Comparison of ENCODE assay signal across 18 mouse cellular contexts in genomic region chr8:123416944-123417555, GRCm38 (mm10). TPM values are rescaled to one million over a fixed set of nuclear protein-coding genes. Genes with fewer than 3 reads are reported as not detected.
DNase-seq lines count a peak whose midpoint lies in the region; ATAC-seq and TF ChIP-seq lines count a peak whose summit lies in the region.
"Had no signal": no experiment of that assay in that cellular context is flagged by ENCODE, and none has a peak within 500 bp of the region (broad histone marks: within the 10 kb centered on the region; RNA-seq: fewer than 3 reads in every experiment).

No protein-coding gene starts in this region.

- peak overlapping the region; percentile 34 for H3K4me2 ChIP-seq in liver, embryonic 13.5 days
- H3K4me2 ChIP-seq in midbrain, embryonic 16.5 days (ENCODE audit: low read length), result peak overlapping the region; percentile 99
- H3K4me2 ChIP-seq: heart, embryonic 15.5 days had no signal

- no peak for TF ChIP-seq EP300 in heart, adult 2 months (IDR thresholded peaks at IDR 0.05; ENCODE audit: insufficient read depth, low read depth, low read length)

- intact Hi-C loops in heart, adult 2 months (cut with DNase I), result no loop called here

- TF ChIP-seq POLR2A in heart, adult 2 months (IDR thresholded peaks at IDR 0.05; ENCODE audit: insufficient read depth, low read depth, low read length), result no peak

- H3K4me3 ChIP-seq in heart, embryonic 10.5 days, result no peak overlapping the region
- no peak overlapping the region for H3K4me3 ChIP-seq in heart, adult 2 months
- H3K4me3 ChIP-seq in liver, embryonic 13.5 days (replicated peaks), result no peak overlapping the region
- no peak overlapping the region for H3K4me3 ChIP-seq in midbrain, embryonic 16.5 days (ENCODE audit: low read depth, low read length)
- H3K4me3 ChIP-seq: heart, embryonic 15.5 days; layer of hippocampus, adult 2 months; limb, embryonic 10.5 days had no signal

- TF ChIP-seq CTCF in heart, adult 2 months (IDR thresholded peaks at IDR 0.05), result no peak

- ATAC-seq in erythroid progenitor cell, adult 5-6 weeks (replicated peaks; ENCODE audit: low FRiP score, poor library complexity, severe bottlenecking), result 0 out of 2 replicates have a peak, but pooled peaks have one; percentile 22
- peak; percentile 46 for ATAC-seq in liver, embryonic 13.5 days (ENCODE audit: low read depth)
- no peak for ATAC-seq in midbrain, embryonic 16.5 days
- ATAC-seq in monocyte, adult 5-6 weeks (replicated peaks; ENCODE audit: insufficient number of reproducible peaks, low FRiP score, low TSS enrichment, poor library complexity, severe bottlenecking), result no peak
- ATAC-seq in granulocyte monocyte progenitor cell, adult 5-6 weeks (replicated peaks; ENCODE audit: poor library complexity, severe bottlenecking), result no peak

- H3K79me2 ChIP-seq in heart, adult 2 months (replicated peaks; ENCODE audit: control insufficient read depth, insufficient read depth, low read length), result no peaks in the 10 kb centered on the region

- H3K4me1 ChIP-seq in heart, embryonic 10.5 days, result peaks cover 9% of the 10 kb centered on the region; the same call in 1 of the 2 replicates
- H3K4me1 ChIP-seq in heart, adult 2 months (ENCODE audit: control insufficient read depth, insufficient read depth, low read length), result no peaks in the 10 kb centered on the region
- peaks cover 48% of the 10 kb centered on the region for H3K4me1 ChIP-seq in liver, embryonic 13.5 days (replicated peaks)
- H3K4me1 ChIP-seq in midbrain, embryonic 16.5 days (ENCODE audit: control insufficient read depth, insufficient read depth, low read length), result peaks cover 26% of the 10 kb centered on the region

- no peaks in the 10 kb centered on the region for H3K36me3 ChIP-seq in heart, embryonic 10.5 days
- H3K36me3 ChIP-seq in heart, adult 2 months (ENCODE audit: control insufficient read depth, insufficient read depth, low read length), result no peaks in the 10 kb centered on the region
- H3K36me3 ChIP-seq in liver, embryonic 13.5 days, result no peaks in the 10 kb centered on the region
- H3K36me3 ChIP-seq in midbrain, embryonic 16.5 days (ENCODE audit: control insufficient read depth, insufficient read depth, low read length), result peaks cover 29% of the 10 kb centered on the region
- H3K36me3 ChIP-seq: heart, embryonic 15.5 days; limb, embryonic 10.5 days had no signal

- H3K27ac ChIP-seq in heart, embryonic 10.5 days, result peak overlapping the region; percentile 53; the same call in 1 of the 2 replicates
- H3K27ac ChIP-seq in heart, adult 2 months, result no peak overlapping the region
- peak overlapping the region; percentile 69 for H3K27ac ChIP-seq in liver, embryonic 13.5 days
- H3K27ac ChIP-seq in midbrain, embryonic 16.5 days (ENCODE audit: low read length), result no peak overlapping the region
- H3K27ac ChIP-seq: heart, embryonic 15.5 days; layer of hippocampus, adult 2 months; limb, embryonic 10.5 days had no signal

- H3K9me3 ChIP-seq in heart, embryonic 10.5 days, result no peaks in the 10 kb centered on the region
- H3K9me3 ChIP-seq in liver, embryonic 13.5 days (replicated peaks), result no peaks in the 10 kb centered on the region
- H3K9me3 ChIP-seq in midbrain, embryonic 16.5 days (replicated peaks; ENCODE audit: control insufficient read depth, low read length, poor library complexity, severe bottlenecking), result no peaks in the 10 kb centered on the region
- H3K9me3 ChIP-seq: heart, embryonic 15.5 days; limb, embryonic 10.5 days had no signal

- no peak for DNase-seq in heart, embryonic 10.5 days (ENCODE audit: low spot score)
- no peak for DNase-seq in heart, adult 2 months
- no peak for DNase-seq in liver, embryonic 13.5 days
- no peak for DNase-seq in left cerebral cortex, adult 18-20 months (ENCODE audit: low spot score in 2 of 2)
- DNase-seq: B cell, adult 2 months; cerebellum, postnatal 36 days; kidney, adult 11 months; right cerebral cortex, adult 18-20 months; thymus, postnatal 36 days had no signal

- H3K27me3 ChIP-seq in heart, embryonic 10.5 days (ENCODE audit: insufficient read depth, poor library complexity, severe bottlenecking), result peaks cover 39% of the 10 kb centered on the region
- peaks cover 2% of the 10 kb centered on the region; the same call in 1 of the 2 replicates for H3K27me3 ChIP-seq in heart, adult 2 months (ENCODE audit: control insufficient read depth, insufficient read depth, low read length)
- peaks cover 22% of the 10 kb centered on the region for H3K27me3 ChIP-seq in liver, embryonic 13.5 days
- no peaks in the 10 kb centered on the region for H3K27me3 ChIP-seq in midbrain, embryonic 16.5 days (ENCODE audit: control insufficient read depth, insufficient read depth, low read depth, low read length)

- H3K9ac ChIP-seq in heart, adult 2 months (ENCODE audit: low read depth, low read length), result no peak overlapping the region
- H3K9ac ChIP-seq in liver, embryonic 13.5 days, result peak overlapping the region; percentile 39; the same call in 1 of the 2 replicates
- H3K9ac ChIP-seq in midbrain, embryonic 16.5 days (ENCODE audit: low read depth, low read length), result 0 out of 2 replicates have a peak overlapping the region, but pooled peaks have one; percentile 17
- H3K9ac ChIP-seq: heart, embryonic 15.5 days had no signal

- WGBS in heart, embryonic 10.5 days, result 70% methylated on average over 8 of the region's 8 CpGs
- 74% methylated on average over 8 of the region's 8 CpGs for whole genome bisulfite sequencing in heart, adult 2 months
- WGBS in liver, embryonic 13.5 days (ENCODE audit: insufficient replicate concordance), result 54% methylated on average over 8 of the region's 8 CpGs
- 76% methylated on average over 8 of the region's 8 CpGs for WGBS in midbrain, embryonic 16.5 days

RNA-seq across cellular contexts. Expression of gene Tubb3, which starts 5.8 kb away (rescaled TPM):
- polyA plus RNA-seq in heart, embryonic 10.5 days (2016; fragmentation: Nextera tagmentation; extraction: Ambion mirVana), result 10.5 and 15.8 TPM in 2 replicates
- under 1 TPM in 1 of 2 experiments, not detected in 1; 0.59 TPM for total RNA-seq in heart, adult 2 months (2021)
- polyA plus RNA-seq in heart, adult 2 months (2012; rRNA removed), result 4.6 and 6.2 TPM in 2 replicates
- not detected in 2 replicates for total RNA-seq in erythroid progenitor cell, adult 5-6 weeks (2015; ENCODE audit: low replicate concordance)
- not detected in 2 replicates for total RNA-seq in erythroid progenitor cell, adult 5-6 weeks (2017; ENCODE audit: low replicate concordance)
- 1.4 and 1.9 TPM in 2 replicates for polyA plus RNA-seq in liver, embryonic 13.5 days (2015; fragmentation: Nextera tagmentation; extraction: Ambion mirVana)
- polyA plus RNA-seq in midbrain, embryonic 16.5 days (2015; fragmentation: Nextera tagmentation; extraction: Ambion mirVana), result 2,090 and 2,148 TPM in 2 replicates
- total RNA-seq in monocyte, adult 5-6 weeks (2017), result 0.29 to 0.96 TPM (median 0.76 TPM) in 3 replicates
- 100 to 1,000 TPM; 392 to 405 TPM for total RNA-seq in left cerebral cortex, adult 18-20 months (2021)
- not detected in 2 replicates for total RNA-seq in granulocyte monocyte progenitor cell, adult 5-6 weeks (2014; fragmentation: Nextera tagmentation)
- not detected in 2 replicates for total RNA-seq in granulocyte monocyte progenitor cell, adult 5-6 weeks (2017)

RNA-seq across cellular contexts. Expression of gene Def8, which starts 6.3 kb away (rescaled TPM):
- 36.4 and 38.6 TPM in 2 replicates for polyA plus RNA-seq in heart, embryonic 10.5 days (2016; fragmentation: Nextera tagmentation; extraction: Ambion mirVana)
- 10 to 100 TPM; 56.4 to 63.4 TPM for total RNA-seq in heart, adult 2 months (2021)
- 48.1 and 54.7 TPM in 2 replicates for polyA plus RNA-seq in heart, adult 2 months (2012; rRNA removed)
- total RNA-seq in erythroid progenitor cell, adult 5-6 weeks (2015; ENCODE audit: low replicate concordance), result 8.8 and 15.1 TPM in 2 replicates
- total RNA-seq in erythroid progenitor cell, adult 5-6 weeks (2017; ENCODE audit: low replicate concordance), result 3.5 and 8.9 TPM in 2 replicates
- polyA plus RNA-seq in liver, embryonic 13.5 days (2015; fragmentation: Nextera tagmentation; extraction: Ambion mirVana), result 13.0 and 14.8 TPM in 2 replicates
- 45.4 and 49.5 TPM in 2 replicates for polyA plus RNA-seq in midbrain, embryonic 16.5 days (2015; fragmentation: Nextera tagmentation; extraction: Ambion mirVana)
- total RNA-seq in monocyte, adult 5-6 weeks (2017), result 9.1 to 9.7 TPM (median 9.4 TPM) in 3 replicates
- total RNA-seq in left cerebral cortex, adult 18-20 months (2021), result 10 to 100 TPM; 52.9 to 56.3 TPM
- 55.6 and 58.3 TPM in 2 replicates for total RNA-seq in granulocyte monocyte progenitor cell, adult 5-6 weeks (2014; fragmentation: Nextera tagmentation)
- total RNA-seq in granulocyte monocyte progenitor cell, adult 5-6 weeks (2017), result 57.5 and 75.5 TPM in 2 replicates

RNA-seq across cellular contexts. Expression of gene Mc1r, which starts 10.1 kb away (rescaled TPM):
- polyA plus RNA-seq in heart, embryonic 10.5 days (2016; fragmentation: Nextera tagmentation; extraction: Ambion mirVana), result not detected in 2 replicates
- not detected for total RNA-seq in heart, adult 2 months (2021)
- polyA plus RNA-seq in heart, adult 2 months (2012; rRNA removed), result not detected in 2 replicates
- total RNA-seq in erythroid progenitor cell, adult 5-6 weeks (2015; ENCODE audit: low replicate concordance), result not detected in 2 replicates
- total RNA-seq in erythroid progenitor cell, adult 5-6 weeks (2017; ENCODE audit: low replicate concordance), result not detected in 2 replicates
- not detected in 2 replicates for polyA plus RNA-seq in liver, embryonic 13.5 days (2015; fragmentation: Nextera tagmentation; extraction: Ambion mirVana)
- 0.08 and 0.11 TPM in 2 replicates for polyA plus RNA-seq in midbrain, embryonic 16.5 days (2015; fragmentation: Nextera tagmentation; extraction: Ambion mirVana)
- not detected in 3 replicates for total RNA-seq in monocyte, adult 5-6 weeks (2017)
- total RNA-seq in left cerebral cortex, adult 18-20 months (2021), result under 1 TPM in 1 of 2 experiments, not detected in 1; 0.12 TPM
- total RNA-seq in granulocyte monocyte progenitor cell, adult 5-6 weeks (2014; fragmentation: Nextera tagmentation), result 0.28 TPM in 1 of 2 replicates, not detected in the other
- total RNA-seq in granulocyte monocyte progenitor cell, adult 5-6 weeks (2017), result 0.05 TPM in 1 of 2 replicates, not detected in the other
- total RNA-seq: adrenal gland, adult 18-20 months; layer of hippocampus, adult 2 months had no signal
- polyA plus RNA-seq: heart, embryonic 15.5 days; limb, embryonic 10.5 days; lung, embryonic 16.5 days had no signal

RNA-seq across cellular contexts. Expression of gene Tcf25, which starts 43.5 kb away (rescaled TPM):
- polyA plus RNA-seq in heart, embryonic 10.5 days (2016; fragmentation: Nextera tagmentation; extraction: Ambion mirVana), result 153 and 172 TPM in 2 replicates
- total RNA-seq in heart, adult 2 months (2021), result 100 to 1,000 TPM; 125 to 134 TPM
- 137 and 147 TPM in 2 replicates for polyA plus RNA-seq in heart, adult 2 months (2012; rRNA removed)
- total RNA-seq in erythroid progenitor cell, adult 5-6 weeks (2015; ENCODE audit: low replicate concordance), result 36.4 and 48.6 TPM in 2 replicates
- total RNA-seq in erythroid progenitor cell, adult 5-6 weeks (2017; ENCODE audit: low replicate concordance), result 27.2 and 70.3 TPM in 2 replicates
- 63.6 and 73.7 TPM in 2 replicates for polyA plus RNA-seq in liver, embryonic 13.5 days (2015; fragmentation: Nextera tagmentation; extraction: Ambion mirVana)
- 338 and 394 TPM in 2 replicates for polyA plus RNA-seq in midbrain, embryonic 16.5 days (2015; fragmentation: Nextera tagmentation; extraction: Ambion mirVana)
- 415 to 577 TPM (median 562 TPM) in 3 replicates for total RNA-seq in monocyte, adult 5-6 weeks (2017)
- total RNA-seq in left cerebral cortex, adult 18-20 months (2021), result 100 to 1,000 TPM; 565 to 596 TPM
- 110 and 113 TPM in 2 replicates for total RNA-seq in granulocyte monocyte progenitor cell, adult 5-6 weeks (2014; fragmentation: Nextera tagmentation)
- total RNA-seq in granulocyte monocyte progenitor cell, adult 5-6 weeks (2017), result 194 and 224 TPM in 2 replicates

Comparison
In these comparisons a context has a peak if more than half of its experiments do, and no peak if none do; other contexts are left out.
1. H3K27ac ChIP-seq: peak in heart, embryonic 10.5 days (single experiment) and liver, embryonic 13.5 days (single experiment); none in heart, adult 2 months (single experiment) and midbrain, embryonic 16.5 days (single experiment).
2. ATAC-seq: peak in erythroid progenitor cell, adult 5-6 weeks (single experiment) and liver, embryonic 13.5 days (single experiment); none in midbrain, embryonic 16.5 days (single experiment), monocyte, adult 5-6 weeks (single experiment) and granulocyte monocyte progenitor cell, adult 5-6 weeks (single experiment).
3. RNA of gene Tubb3, which starts 5.8 kb away (total RNA-seq): 392 to 405 TPM in left cerebral cortex, adult 18-20 months; 0.29 to 0.96 TPM in monocyte, adult 5-6 weeks, 0.59 TPM in heart, adult 2 months, not detected in granulocyte monocyte progenitor cell, adult 5-6 weeks and not detected in erythroid progenitor cell, adult 5-6 weeks; every median in the first group is over 100 times any median in the second.